Comparison of ENCODE assay signal across 20 mouse cellular contexts in genomic region chr1:148690085-148690484, GRCm38 (mm10).
DNase-seq lines count a peak whose midpoint lies in the region; ATAC-seq and TF ChIP-seq lines count a peak whose summit lies in the region.
"Had no signal": no experiment of that assay in that cellular context is flagged by ENCODE, and none has a peak within 500 bp of the region (broad histone marks: within the 10 kb centered on the region; RNA-seq: fewer than 3 reads in every experiment).

No protein-coding gene starts in this region.

- peak; percentile 58 for ATAC-seq in forebrain, embryonic 11.5 days (replicated peaks; ENCODE audit: low FRiP score)
- no peak for ATAC-seq in forebrain, postnatal 0 days
- 0 out of 2 replicates have a peak, but pooled peaks have one; percentile 37 for ATAC-seq in neural tube, embryonic 12.5 days (ENCODE audit: low FRiP score, low read depth)
- no peak for ATAC-seq in neural tube, embryonic 15.5 days (ENCODE audit: low FRiP score)
- peak; percentile 67 for ATAC-seq in midbrain, embryonic 15.5 days (replicated peaks)
- ATAC-seq in liver, embryonic 11.5 days (replicated peaks; ENCODE audit: low FRiP score) = no peak

- no peaks in the 10 kb centered on the region for H3K9me3 ChIP-seq in forebrain, embryonic 11.5 days (ENCODE audit: control insufficient read depth, low read length)
- no peaks in the 10 kb centered on the region for H3K9me3 ChIP-seq in forebrain, postnatal 0 days (ENCODE audit: low read length)
- no peaks in the 10 kb centered on the region for H3K9me3 ChIP-seq in neural tube, embryonic 12.5 days
- H3K9me3 ChIP-seq in neural tube, embryonic 15.5 days (replicated peaks) = no peaks in the 10 kb centered on the region
- no peaks in the 10 kb centered on the region for H3K9me3 ChIP-seq in midbrain, embryonic 15.5 days
- no peaks in the 10 kb centered on the region for H3K9me3 ChIP-seq in liver, embryonic 11.5 days (ENCODE audit: control insufficient read depth, low read length)
- H3K9me3 ChIP-seq: embryonic facial prominence, embryonic 12.5 days; limb, embryonic 13.5 days; lung, embryonic 15.5 days had no signal

- 54% methylated on average over 2 of the region's 2 CpGs for WGBS in forebrain, embryonic 11.5 days
- 23% methylated on average over 2 of the region's 2 CpGs for WGBS in forebrain, postnatal 0 days
- 62% methylated on average over 2 of the region's 2 CpGs for WGBS in neural tube, embryonic 12.5 days
- WGBS in neural tube, embryonic 15.5 days = 34% methylated on average over 2 of the region's 2 CpGs
- WGBS in midbrain, embryonic 15.5 days = 27% methylated on average over 2 of the region's 2 CpGs
- WGBS in liver, embryonic 11.5 days = 65% methylated on average over 2 of the region's 2 CpGs

- no peaks in the 10 kb centered on the region for H3K27me3 ChIP-seq in forebrain, embryonic 11.5 days (ENCODE audit: control insufficient read depth, insufficient read depth, low read length)
- no peaks in the 10 kb centered on the region for H3K27me3 ChIP-seq in forebrain, postnatal 0 days (ENCODE audit: insufficient read depth, low read length)
- H3K27me3 ChIP-seq in neural tube, embryonic 12.5 days (replicated peaks) = no peaks in the 10 kb centered on the region
- H3K27me3 ChIP-seq in neural tube, embryonic 15.5 days (replicated peaks) = no peaks in the 10 kb centered on the region
- H3K27me3 ChIP-seq in midbrain, embryonic 15.5 days (replicated peaks) = no peaks in the 10 kb centered on the region
- no peaks in the 10 kb centered on the region for H3K27me3 ChIP-seq in liver, embryonic 11.5 days (replicated peaks; ENCODE audit: control insufficient read depth, insufficient read depth, low read length)
- H3K27me3 ChIP-seq: CH12.LX; embryonic facial prominence, embryonic 12.5 days; limb, embryonic 13.5 days; lung, embryonic 15.5 days had no signal

- H3K36me3 ChIP-seq in forebrain, embryonic 11.5 days (ENCODE audit: control insufficient read depth, insufficient read depth, low read length) = no peaks in the 10 kb centered on the region
- no peaks in the 10 kb centered on the region for H3K36me3 ChIP-seq in forebrain, postnatal 0 days (ENCODE audit: insufficient read depth)
- no peaks in the 10 kb centered on the region for H3K36me3 ChIP-seq in neural tube, embryonic 12.5 days
- H3K36me3 ChIP-seq in neural tube, embryonic 15.5 days = no peaks in the 10 kb centered on the region
- no peaks in the 10 kb centered on the region for H3K36me3 ChIP-seq in midbrain, embryonic 15.5 days (replicated peaks)
- H3K36me3 ChIP-seq in liver, embryonic 11.5 days (ENCODE audit: control insufficient read depth, insufficient read depth, low read length) = no peaks in the 10 kb centered on the region
- H3K36me3 ChIP-seq: embryonic facial prominence, embryonic 12.5 days; limb, embryonic 13.5 days; lung, embryonic 15.5 days had no signal

- no peaks in the 10 kb centered on the region for H3K4me1 ChIP-seq in forebrain, embryonic 11.5 days (replicated peaks; ENCODE audit: control insufficient read depth, insufficient read depth, low read length)
- H3K4me1 ChIP-seq in forebrain, postnatal 0 days (ENCODE audit: insufficient read depth) = no peaks in the 10 kb centered on the region
- H3K4me1 ChIP-seq in neural tube, embryonic 12.5 days = no peaks in the 10 kb centered on the region
- 0 out of 2 replicates have a peak, but pooled peaks cover 4% of the 10 kb centered on the region for H3K4me1 ChIP-seq in neural tube, embryonic 15.5 days
- H3K4me1 ChIP-seq in midbrain, embryonic 15.5 days = peaks cover 7% of the 10 kb centered on the region
- H3K4me1 ChIP-seq in liver, embryonic 11.5 days (replicated peaks; ENCODE audit: control insufficient read depth, insufficient read depth, low read length) = no peaks in the 10 kb centered on the region
- H3K4me1 ChIP-seq: embryonic facial prominence, embryonic 12.5 days; limb, embryonic 13.5 days; lung, embryonic 15.5 days had no signal

- H3K9ac ChIP-seq in forebrain, embryonic 11.5 days (ENCODE audit: low read length) = no peak overlapping the region
- H3K9ac ChIP-seq in forebrain, postnatal 0 days = no peak overlapping the region
- H3K9ac ChIP-seq in neural tube, embryonic 12.5 days = no peak overlapping the region
- no peak overlapping the region for H3K9ac ChIP-seq in neural tube, embryonic 15.5 days (replicated peaks)
- H3K9ac ChIP-seq in midbrain, embryonic 15.5 days = no peak overlapping the region
- H3K9ac ChIP-seq in liver, embryonic 11.5 days (ENCODE audit: low read depth, low read length) = no peak overlapping the region
- H3K9ac ChIP-seq: embryonic facial prominence, embryonic 12.5 days; limb, embryonic 13.5 days; liver, embryonic 14.5 days; lung, embryonic 15.5 days had no signal

- no peak for DNase-seq in forebrain, embryonic 11.5 days (ENCODE audit: low spot score)
- no peak for DNase-seq in forebrain, postnatal 0 days
- DNase-seq in frontal cortex, postnatal 10 days (ENCODE audit: low spot score in 2 of 2) = no peak
- no peak for DNase-seq in liver, embryonic 11.5 days (ENCODE audit: low spot score)
- DNase-seq in heart, adult 8-10 months (ENCODE audit: low spot score) = no peak
- DNase-seq: cerebellum, adult 9-10 months; gastrocnemius, postnatal 14 days; heart, adult 2 months; kidney, adult 11 months; lung, postnatal 4 days; right cerebral cortex, postnatal 4 days had no signal

- H3K27ac ChIP-seq in forebrain, embryonic 11.5 days (ENCODE audit: low read depth, low read length) = no peak overlapping the region
- H3K27ac ChIP-seq in forebrain, postnatal 0 days (ENCODE audit: low read depth, low read length) = no peak overlapping the region
- no peak overlapping the region for H3K27ac ChIP-seq in neural tube, embryonic 12.5 days
- H3K27ac ChIP-seq in neural tube, embryonic 15.5 days (replicated peaks) = no peak overlapping the region
- no peak overlapping the region for H3K27ac ChIP-seq in midbrain, embryonic 15.5 days
- H3K27ac ChIP-seq in liver, embryonic 11.5 days (ENCODE audit: low read depth, low read length) = no peak overlapping the region
- H3K27ac ChIP-seq: embryonic facial prominence, embryonic 12.5 days; heart, adult 2 months; limb, embryonic 13.5 days; liver, embryonic 14.5 days; lung, embryonic 15.5 days had no signal

- no peak overlapping the region for H3K4me3 ChIP-seq in forebrain, embryonic 11.5 days (ENCODE audit: low read depth, low read length)
- no peak overlapping the region for H3K4me3 ChIP-seq in forebrain, postnatal 0 days (ENCODE audit: low read depth, low read length)
- H3K4me3 ChIP-seq in neural tube, embryonic 12.5 days = no peak overlapping the region
- H3K4me3 ChIP-seq in neural tube, embryonic 15.5 days (replicated peaks) = no peak overlapping the region
- no peak overlapping the region for H3K4me3 ChIP-seq in midbrain, embryonic 15.5 days
- no peak overlapping the region for H3K4me3 ChIP-seq in liver, embryonic 11.5 days (ENCODE audit: low read depth, low read length)
- H3K4me3 ChIP-seq: embryonic facial prominence, embryonic 12.5 days; erythroblast, embryonic 14.5 days; heart, adult 2 months; limb, embryonic 13.5 days; lung, embryonic 15.5 days had no signal

- H3K4me2 ChIP-seq in forebrain, embryonic 11.5 days (ENCODE audit: low read depth, low read length, severe bottlenecking) = no peak overlapping the region
- no peak overlapping the region for H3K4me2 ChIP-seq in forebrain, postnatal 0 days (ENCODE audit: low read depth)
- no peak overlapping the region for H3K4me2 ChIP-seq in neural tube, embryonic 12.5 days (replicated peaks)
- H3K4me2 ChIP-seq in neural tube, embryonic 15.5 days = no peak overlapping the region
- H3K4me2 ChIP-seq in midbrain, embryonic 15.5 days = no peak overlapping the region
- no peak overlapping the region for H3K4me2 ChIP-seq in liver, embryonic 11.5 days
- H3K4me2 ChIP-seq: embryonic facial prominence, embryonic 12.5 days; limb, embryonic 13.5 days; lung, embryonic 15.5 days had no signal

- TF ChIP-seq CTCF in forebrain, postnatal 0 days (IDR thresholded peaks at IDR 0.05; ENCODE audit: low read depth) = no peak

Comparison
In these comparisons a context has a peak if more than half of its experiments do, and no peak if none do; other contexts are left out.
1. ATAC-seq: peak in forebrain, embryonic 11.5 days (single experiment), neural tube, embryonic 12.5 days (single experiment) and midbrain, embryonic 15.5 days (single experiment); none in forebrain, postnatal 0 days (single experiment), neural tube, embryonic 15.5 days (single experiment) and liver, embryonic 11.5 days (single experiment).